Mouse (Mus musculus) lung, embryonic 14.5 days (tissue): ENCODE data around the gene Nfix. TPM values are rescaled to one million over a fixed set of nuclear protein-coding genes. Genes with fewer than 3 reads are reported as not detected.

ENCODE experiments used
- ATAC-seq: fragments of 200-750 bp; cut with Nextera tagmentation; 2 replicates; pipeline ENCODE4 v1.8.0; 2017; ENCODE audit warnings: mild to moderate bottlenecking, moderate TSS enrichment, moderate library complexity; ENCODE audit not compliant: insufficient read depth
- DNase-seq: peaks from one replicate; pipeline ENCODE4 v3.0.0-alpha.2; 2015
- H3K27ac ChIP-seq: fragments of 300-500 bp; sonication (generic); 2 replicates; pipeline ENCODE4 v1.5.1; 2014; ENCODE audit warnings: low read depth, mild to moderate bottlenecking, moderate library complexity
- H3K27me3 ChIP-seq: fragments of 300-500 bp; sonication (generic); 2 replicates; pipeline ENCODE4 v1.6.1; 2014; ENCODE audit warnings: low read length, control low read depth; ENCODE audit not compliant: insufficient read depth
- H3K36me3 ChIP-seq: fragments of 300-500 bp; sonication (generic); 2 replicates; pipeline ENCODE4 v1.6.1; 2014; ENCODE audit warnings: control low read depth; ENCODE audit not compliant: insufficient read depth
- H3K4me1 ChIP-seq: fragments of 300-500 bp; sonication (generic); 2 replicates; pipeline ENCODE4 v1.6.1; 2014; ENCODE audit warnings: antibody characterized with exemption, control low read depth; ENCODE audit not compliant: insufficient read depth
- H3K4me2 ChIP-seq: fragments of 300-500 bp; sonication (generic); 2 replicates; pipeline ENCODE4 v1.6.1; 2014; ENCODE audit warnings: mild to moderate bottlenecking
- H3K4me3 ChIP-seq: fragments of 300-500 bp; sonication (generic); 2 replicates; pipeline ENCODE4 v1.5.1; 2014; ENCODE audit warnings: low read depth, low read length
- H3K9ac ChIP-seq: fragments of 300-500 bp; sonication (generic); 2 replicates; pipeline ENCODE4 v1.6.1; 2014
- H3K9me3 ChIP-seq: fragments of 300-500 bp; sonication (generic); 2 replicates; pipeline ENCODE4 v1.6.1; 2016; ENCODE audit warnings: low read depth, low read length, control low read depth
- CTCF ChIP-seq: IDR thresholded peaks from 2 replicates; pipeline ENCODE4 v1.5.1; 2016; ENCODE audit warnings: antibody characterized with exemption, low read depth
- WGBS: fragments of 180-500 bp; shearing (Covaris S2); extraction: QIAGEN DNeasy Blood & Tissue Kit; methylation state at CpG from one replicate; pipeline ENCODE4 v1.1.7; 2014; 5-methylcytosine and 5-hydroxymethylcytosine counted together
- polyA plus RNA-seq: library from polyadenylated mRNA; unstranded; fragments of >200 nt; fragmentation: Nextera tagmentation; extraction: Ambion mirVana; gene quantifications from 2 replicates; pipeline ENCODE4 v1.2.1, GENCODE M21; 2014

The Nfix gene
- polyA plus RNA-seq, 1 experiment from 2014 or later: 42.3 TPM

DNA sequence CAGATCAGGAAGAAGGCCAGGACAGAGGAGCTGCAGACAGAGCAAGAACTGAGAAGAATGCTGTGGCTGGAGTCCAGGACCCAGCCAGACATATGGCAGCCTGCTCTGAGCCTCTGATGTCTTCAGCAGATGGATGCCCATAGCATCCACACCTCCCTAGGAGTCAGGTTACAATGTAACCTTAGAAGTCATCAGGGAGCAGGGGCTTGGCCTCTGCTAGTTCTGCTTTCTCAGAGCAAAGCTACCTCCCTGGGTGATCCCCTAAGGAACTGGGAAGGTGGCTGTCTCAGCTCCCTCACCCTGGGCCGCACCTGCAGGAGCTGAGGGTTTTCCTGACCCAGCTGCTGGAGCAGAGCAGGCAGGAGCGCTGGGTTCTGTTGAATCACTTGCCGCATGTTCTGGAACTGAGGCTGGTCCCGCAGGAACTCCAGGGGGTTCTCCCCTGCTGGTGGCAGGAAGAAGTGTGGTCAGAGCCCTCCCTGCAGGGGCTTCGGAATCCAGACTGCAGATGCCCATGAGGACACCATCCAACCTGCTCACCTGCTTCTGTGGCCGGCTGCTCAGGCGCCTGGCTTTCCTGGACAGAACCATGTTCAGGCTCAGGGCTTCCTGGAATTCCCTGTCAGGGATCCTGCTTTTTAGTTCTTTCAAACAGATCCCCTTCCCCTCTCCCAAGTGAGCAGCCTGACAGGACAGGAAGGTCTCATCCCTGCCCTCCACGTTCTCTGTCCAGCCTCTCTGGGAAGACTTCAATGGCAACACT lies 37.2 kb upstream of the Nfix start:
- Histone ChIP-seq H3K27ac (no peak overlapping the region), H3K27me3 (no peaks in the 10 kb centered on the region), H3K4me1 (peaks cover 13% of the 10 kb centered on the region), H3K36me3 (peaks cover 72% of the 10 kb centered on the region), H3K9me3 (no peaks in the 10 kb centered on the region), H3K9ac (peak overlapping the region; percentile 30; the same call in 1 of the 2 replicates), H3K4me2 (peak overlapping the region; percentile 11; the same call in 1 of the 2 replicates), H3K4me3 (peak overlapping the region; percentile 18; the same call in 1 of the 2 replicates)
- no peak for DNase-seq
- 38% methylated on average over 8 of the region's 8 CpGs for WGBS
- no peak for ATAC-seq
- TF ChIP-seq CTCF: 0 out of 2 replicates have a peak, but pooled peaks have one; percentile 1

DNA sequence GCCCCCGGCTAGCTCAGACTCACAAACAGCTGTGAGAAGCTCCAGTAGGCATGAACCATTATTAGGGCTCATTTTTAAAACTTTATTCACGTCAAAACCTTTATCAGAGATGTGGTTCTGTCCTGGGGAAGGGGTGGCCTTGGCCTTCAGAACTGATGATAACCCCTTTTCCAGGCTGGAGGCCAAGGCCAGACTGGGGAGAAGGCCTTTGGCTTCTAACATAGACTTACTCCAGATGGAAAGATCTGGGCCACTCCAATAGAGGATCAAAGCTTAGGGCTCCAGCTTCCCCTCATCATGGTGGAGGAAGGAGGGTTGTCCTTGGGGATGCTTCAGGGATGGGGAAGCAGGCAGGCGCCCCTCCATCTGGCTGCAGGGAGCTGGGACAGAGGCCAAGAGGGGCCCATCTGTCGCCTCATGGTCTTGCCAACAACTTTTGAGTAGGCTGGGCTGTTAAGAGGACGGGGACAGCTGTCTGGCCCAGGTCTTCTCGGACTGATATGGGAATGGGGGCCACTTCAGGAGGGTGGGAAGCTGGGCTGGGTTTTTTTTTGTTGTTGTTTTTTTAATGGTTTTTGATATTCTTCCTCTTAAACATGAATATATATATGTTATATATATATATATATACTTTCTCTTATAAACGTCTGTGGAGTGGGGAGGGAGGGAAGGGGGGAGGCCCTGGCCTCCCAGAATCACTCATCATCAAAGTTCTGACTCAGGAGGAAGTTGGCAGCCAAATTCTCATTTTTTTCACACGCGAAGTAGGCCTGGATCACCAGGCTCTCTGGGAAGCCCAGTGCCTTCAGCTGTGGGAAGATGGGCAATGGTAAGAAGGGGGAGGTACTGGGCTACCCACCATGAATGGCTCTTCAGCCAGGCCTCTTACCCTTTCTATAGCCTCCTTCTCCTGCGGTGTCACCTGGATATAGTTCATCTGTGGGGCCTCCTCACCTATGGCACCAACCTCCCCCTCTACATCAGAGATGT lies 35.0 kb upstream of the Nfix start:
- DNase-seq: peak; percentile 89
- H3K4me1 ChIP-seq: peaks cover 13% of the 10 kb centered on the region

DNA sequence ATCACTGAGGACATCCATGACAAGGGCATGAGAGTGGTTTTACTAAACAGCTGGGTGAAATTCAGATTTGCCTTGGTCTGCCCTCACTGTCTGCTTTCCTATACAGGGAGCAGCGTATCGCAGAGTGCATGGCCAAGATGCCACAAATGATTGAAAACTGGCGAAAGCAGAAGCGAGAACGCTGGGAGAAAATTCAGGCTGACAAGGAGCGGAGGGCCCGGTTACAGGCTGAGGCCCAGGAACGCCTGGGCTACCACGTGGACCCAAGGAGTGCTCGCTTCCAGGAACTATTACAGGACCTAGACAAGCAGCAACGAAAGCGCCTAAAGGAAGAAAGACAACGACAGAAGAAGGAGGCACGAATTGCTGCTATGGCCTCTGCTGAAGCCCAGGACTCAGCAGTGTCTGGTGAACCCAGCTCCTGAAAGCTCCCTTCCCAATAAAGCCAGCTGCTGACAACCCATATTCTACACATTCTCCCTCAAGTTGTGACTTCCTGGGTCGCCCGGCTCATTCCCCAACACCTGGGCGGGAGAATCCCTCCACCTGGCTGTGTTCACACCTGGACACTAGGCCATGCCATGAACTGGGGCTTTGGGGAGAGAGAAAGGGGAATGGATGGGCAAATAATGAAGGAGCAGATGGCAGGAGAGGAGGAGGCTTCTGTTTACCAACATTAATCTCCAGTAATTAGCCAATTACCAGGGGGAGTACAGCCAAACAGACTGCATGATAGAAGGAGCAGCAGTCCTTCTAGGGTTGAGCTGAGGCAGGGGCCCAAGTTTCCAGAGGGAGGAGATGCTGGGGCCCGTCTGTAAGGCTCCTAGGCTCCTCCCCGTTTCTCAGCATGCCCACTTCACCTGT lies 34.1 kb upstream of the Nfix start:
- H3K4me3 ChIP-seq: 0 out of 2 replicates have a peak overlapping the region, but pooled peaks have one; percentile 9
- no peak overlapping the region for H3K4me2 ChIP-seq
- peaks cover 58% of the 10 kb centered on the region for H3K36me3 ChIP-seq
- no peak for TF ChIP-seq CTCF
- DNase-seq (no peak), ATAC-seq (0 out of 2 replicates have a peak, but pooled peaks have one; percentile 11)
- peak overlapping the region; percentile 18; the same call in 1 of the 2 replicates for H3K27ac ChIP-seq
- no peak overlapping the region for H3K9ac ChIP-seq
- 81% methylated on average over 19 of the region's 19 CpGs for WGBS
- H3K4me1 ChIP-seq: peaks cover 13% of the 10 kb centered on the region
- no peaks in the 10 kb centered on the region for H3K9me3 ChIP-seq
- no peaks in the 10 kb centered on the region for H3K27me3 ChIP-seq

More for the DNA sequence above, 35.0 kb upstream of the Nfix start:
- 46% methylated on average over 10 of the region's 10 CpGs for WGBS
- no peaks in the 10 kb centered on the region for H3K27me3 ChIP-seq
- H3K9me3 ChIP-seq: no peaks in the 10 kb centered on the region
- no peak for TF ChIP-seq CTCF
- peak overlapping the region; percentile 33; the same call in 1 of the 2 replicates for H3K27ac ChIP-seq
- peak overlapping the region; percentile 26; the same call in 1 of the 2 replicates for H3K4me2 ChIP-seq
- ATAC-seq: peak; percentile 74
- H3K9ac ChIP-seq: no peak overlapping the region
- H3K4me3 ChIP-seq: no peak overlapping the region
- peaks cover 58% of the 10 kb centered on the region for H3K36me3 ChIP-seq

DNA sequence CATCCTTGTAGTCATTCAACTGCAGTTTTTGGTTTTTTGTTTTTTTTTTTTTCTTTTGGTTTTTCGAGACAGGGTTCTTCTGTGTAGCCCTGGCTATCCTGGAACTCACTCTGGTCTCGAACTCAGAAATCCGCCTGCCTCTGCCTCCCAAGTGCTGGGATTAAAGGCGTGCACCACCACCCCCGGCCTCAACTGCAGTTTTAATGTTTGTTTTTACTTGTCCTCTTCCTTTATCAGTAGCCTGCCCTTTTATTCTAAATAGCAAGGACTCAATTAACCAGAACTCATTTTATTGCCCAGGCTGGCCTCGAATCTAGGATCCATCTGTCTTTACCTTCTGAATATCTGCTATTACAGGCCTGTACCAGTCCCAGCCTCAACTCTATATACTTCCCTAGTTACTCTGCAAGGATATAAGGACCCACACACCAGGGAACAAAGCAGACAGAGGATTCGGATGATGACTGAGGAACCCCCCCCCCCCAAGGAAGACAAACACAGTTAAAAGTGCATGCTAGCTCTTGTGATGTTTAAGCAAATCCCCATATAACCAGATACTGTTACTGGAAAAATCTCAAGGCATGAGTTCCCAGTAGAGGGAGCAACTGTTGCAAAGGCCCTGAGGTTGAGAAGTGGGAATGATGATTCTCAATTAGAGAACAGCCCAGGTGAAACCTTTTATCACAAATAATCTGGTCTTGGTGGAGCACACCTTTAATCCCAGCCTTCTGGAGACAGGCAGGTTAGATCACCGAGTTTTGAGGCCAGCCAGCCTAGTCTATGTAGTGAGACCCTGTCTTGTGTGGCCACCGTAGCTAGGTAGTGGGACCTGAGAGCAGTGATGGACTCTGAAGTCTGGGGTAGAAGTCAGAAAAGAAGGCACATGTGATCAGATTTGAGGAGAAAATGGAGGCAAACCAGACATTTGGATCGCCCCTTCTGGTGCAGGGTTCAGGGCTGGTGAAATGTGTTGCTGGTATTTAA lies 32.9 kb upstream of the Nfix start:
- peak; percentile 14; the same call in 1 of the 2 replicates for TF ChIP-seq CTCF
- WGBS: 51% methylated on average over 10 of the region's 10 CpGs
- Histone ChIP-seq H3K4me1 (peaks cover 13% of the 10 kb centered on the region), H3K27me3 (no peaks in the 10 kb centered on the region), H3K36me3 (peaks cover 48% of the 10 kb centered on the region), H3K4me2 (peak overlapping the region; percentile 67), H3K4me3 (peak overlapping the region; percentile 95), H3K27ac (peak overlapping the region; percentile 96), H3K9me3 (no peaks in the 10 kb centered on the region), H3K9ac (peak overlapping the region; percentile 98)
- DNase-seq: no peak
- no peak for ATAC-seq

DNA sequence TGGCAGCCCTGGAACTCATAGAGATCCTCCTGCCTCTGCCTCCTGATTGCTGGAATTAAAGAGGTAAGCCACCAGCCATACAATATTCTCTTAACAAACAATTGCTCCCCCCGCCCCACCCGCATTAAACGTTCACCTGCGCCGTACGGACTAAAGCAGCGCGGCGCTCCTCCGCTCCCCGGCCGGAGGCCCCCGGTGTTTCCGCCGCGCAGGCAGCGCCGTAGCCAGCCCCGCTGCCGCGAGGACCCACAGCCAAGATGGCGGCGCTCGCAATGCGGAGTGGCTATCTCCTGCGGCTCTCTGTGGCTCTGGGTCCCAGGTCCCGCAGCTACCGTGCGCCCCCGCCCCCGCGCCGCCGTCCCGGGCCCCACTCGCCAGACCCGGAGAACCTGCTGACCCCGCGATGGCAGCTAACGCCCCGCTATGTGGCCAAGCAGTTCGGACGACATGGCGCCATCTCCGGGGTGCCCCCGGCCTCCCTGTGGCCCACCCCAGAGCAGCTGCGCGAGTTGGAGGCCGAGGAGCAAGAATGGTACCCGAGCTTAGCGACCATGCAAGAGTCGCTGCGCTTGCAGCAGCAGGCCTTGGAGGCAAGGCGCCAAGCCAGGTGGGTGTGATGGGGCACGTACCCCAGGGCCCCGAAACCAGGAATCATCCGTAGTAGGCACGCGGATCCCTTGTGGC lies 32.0 kb upstream of the Nfix start:
- Histone ChIP-seq H3K9me3 (no peaks in the 10 kb centered on the region), H3K36me3 (peaks cover 40% of the 10 kb centered on the region), H3K27me3 (no peaks in the 10 kb centered on the region), H3K4me1 (peaks cover 13% of the 10 kb centered on the region), H3K9ac (peak overlapping the region; percentile 98), H3K27ac (peak overlapping the region; percentile 96), H3K4me2 (peak overlapping the region; percentile 67), H3K4me3 (peak overlapping the region; percentile 95)
- ATAC-seq (peak; percentile 54), DNase-seq (peak; percentile 88)
- no peak for TF ChIP-seq CTCF
- WGBS: under 1% methylated on average over 59 of the region's 59 CpGs
